Mouse (Mus musculus) liver, adult 2 months (tissue): ENCODE measurements at regions not wholly inside any gene's neighbourhood (a gene's known extent, or its start where the extent isn't known, plus 50 kb on each side); places are given as distances from the start of the nearest gene placed in this dataset.

ENCODE experiments used
- DNase-seq: peaks from one replicate; pipeline ENCODE4 v3.0.0-alpha.2; 2011; ENCODE audit warnings: low read depth, low spot score; ENCODE audit errors: extremely low read depth
- H3K27ac ChIP-seq: fragments of 200-500 bp; replicated peaks from 2 replicates; pipeline ENCODE4 v1.5.1; 2012; ENCODE audit warnings: low read depth, mild to moderate bottlenecking, control low read depth, inconsistent platforms, low read length; ENCODE audit not compliant: insufficient read depth
- H3K27me3 ChIP-seq: fragments of 200-500 bp; 2 replicates; pipeline ENCODE4 v1.6.1; 2012; ENCODE audit warnings: mild to moderate bottlenecking, moderate library complexity, low read length, inconsistent platforms; ENCODE audit not compliant: control insufficient read depth, insufficient read depth
- H3K36me3 ChIP-seq: fragments of 200-500 bp; 2 replicates; pipeline ENCODE4 v1.6.1; 2012; ENCODE audit warnings: low read length, inconsistent platforms; ENCODE audit not compliant: control insufficient read depth, insufficient read depth
- H3K4me1 ChIP-seq: fragments of 200-500 bp; 2 replicates; pipeline ENCODE4 v1.6.1; 2011; ENCODE audit warnings: low read length; ENCODE audit not compliant: control insufficient read depth, insufficient read depth
- H3K4me3 ChIP-seq: fragments of 200-500 bp; 2 replicates; pipeline ENCODE4 v1.5.1; 2011; ENCODE audit warnings: low read depth, mild to moderate bottlenecking, control low read depth, low read length, moderate library complexity; ENCODE audit not compliant: insufficient read depth
- H3K79me2 ChIP-seq: fragments of 200-500 bp; 2 replicates; pipeline ENCODE4 v1.6.1; 2012; ENCODE audit warnings: inconsistent platforms, mild to moderate bottlenecking, low read length, moderate library complexity; ENCODE audit not compliant: control insufficient read depth, insufficient read depth
- H3K9ac ChIP-seq: fragments of 200-500 bp; 2 replicates; pipeline ENCODE4 v1.6.1; 2012; ENCODE audit warnings: low read depth, mild to moderate bottlenecking, control low read depth, inconsistent platforms, low read length
- CTCF ChIP-seq: fragments of 200-500 bp; IDR thresholded peaks from 2 replicates; pipeline ENCODE4 v1.5.1; 2011; ENCODE audit warnings: low read depth, low read length, control low read depth
- POLR2A ChIP-seq: fragments of 200-500 bp; IDR thresholded peaks from 2 replicates; pipeline ENCODE4 v1.6.1; 2011; ENCODE audit warnings: low read length, control low read depth; ENCODE audit not compliant: insufficient read depth; ENCODE audit errors: extremely low read depth
- WGBS: fragments of 180-500 bp; shearing (Covaris S2); methylation state at CpG from one replicate; pipeline ENCODE4 v1.1.7; 2018; 5-methylcytosine and 5-hydroxymethylcytosine counted together

- H3K27ac ChIP-seq: no peak overlapping the region
- H3K4me1 ChIP-seq: no peaks in the 10 kb centered on the region
- H3K79me2 ChIP-seq: no peaks in the 10 kb centered on the region
- no peaks in the 10 kb centered on the region for H3K36me3 ChIP-seq
- no peak overlapping the region for H3K9ac ChIP-seq
- 38% methylated on average over 1 of the region's 1 CpGs for WGBS
- DNase-seq: no peak
- TF ChIP-seq CTCF (no peak), POLR2A (no peak)
- no peak overlapping the region for H3K4me3 ChIP-seq
- no peaks in the 10 kb centered on the region for H3K27me3 ChIP-seq
Measured at GRCm38 (mm10) chr13:69220425-69220824, 221.1 kb upstream of the Adcy2 start.

- Histone ChIP-seq H3K27ac (no peak overlapping the region), H3K27me3 (no peaks in the 10 kb centered on the region; the same call in 1 of the 2 replicates), H3K4me3 (no peak overlapping the region), H3K79me2 (no peaks in the 10 kb centered on the region), H3K36me3 (no peaks in the 10 kb centered on the region), H3K4me1 (no peaks in the 10 kb centered on the region), H3K9ac (no peak overlapping the region)
- 53% methylated on average over 5 of the region's 5 CpGs for WGBS
- DNase-seq: no peak
- TF ChIP-seq CTCF (no peak), POLR2A (no peak)
Measured at GRCm38 (mm10) chr13:69226538-69226937, 227.2 kb upstream of the Adcy2 start.

GRCm38 (mm10) chr13:69230361-69230943 lies 231.1 kb upstream of the Adcy2 start:
- Histone ChIP-seq H3K4me3 (no peak overlapping the region), H3K9ac (no peak overlapping the region), H3K79me2 (no peaks in the 10 kb centered on the region), H3K4me1 (no peaks in the 10 kb centered on the region), H3K36me3 (no peaks in the 10 kb centered on the region), H3K27ac (no peak overlapping the region), H3K27me3 (no peaks in the 10 kb centered on the region; the same call in 1 of the 2 replicates)
- WGBS: 82% methylated on average over 10 of the region's 10 CpGs
- no peak for DNase-seq
- TF ChIP-seq CTCF (no peak), POLR2A (no peak)

GRCm38 (mm10) chr13:69236386-69236785 lies 237.0 kb upstream of the Adcy2 start:
- H3K9ac ChIP-seq: no peak overlapping the region
- no peak for DNase-seq
- no peaks in the 10 kb centered on the region for H3K36me3 ChIP-seq
- H3K79me2 ChIP-seq: no peaks in the 10 kb centered on the region
- no peaks in the 10 kb centered on the region for H3K4me1 ChIP-seq
- 62% methylated on average over 5 of the region's 5 CpGs for WGBS
- TF ChIP-seq POLR2A (no peak), CTCF (no peak)
- H3K27ac ChIP-seq: no peak overlapping the region
- H3K4me3 ChIP-seq: no peak overlapping the region
- no peaks in the 10 kb centered on the region for H3K27me3 ChIP-seq

- TF ChIP-seq CTCF (no peak), POLR2A (no peak)
- no peak overlapping the region for H3K27ac ChIP-seq
- H3K36me3 ChIP-seq: no peaks in the 10 kb centered on the region
- no peak overlapping the region for H3K9ac ChIP-seq
- no peaks in the 10 kb centered on the region for H3K79me2 ChIP-seq
- H3K27me3 ChIP-seq: no peaks in the 10 kb centered on the region
- H3K4me1 ChIP-seq: no peaks in the 10 kb centered on the region
- no peak overlapping the region for H3K4me3 ChIP-seq
- 80% methylated on average over 3 of the region's 3 CpGs for WGBS
- no peak for DNase-seq
Measured at GRCm38 (mm10) chr13:69237918-69238317, 238.6 kb upstream of the Adcy2 start.

- DNase-seq: no peak
- Histone ChIP-seq H3K4me1 (no peaks in the 10 kb centered on the region), H3K79me2 (no peaks in the 10 kb centered on the region), H3K27me3 (no peaks in the 10 kb centered on the region), H3K9ac (no peak overlapping the region), H3K27ac (no peak overlapping the region), H3K36me3 (no peaks in the 10 kb centered on the region), H3K4me3 (no peak overlapping the region)
- 75% methylated on average over 2 of the region's 2 CpGs for WGBS
- TF ChIP-seq POLR2A: no peak
- TF ChIP-seq CTCF: no peak
Measured at GRCm38 (mm10) chr13:69239261-69239915, 240.0 kb upstream of the Adcy2 start.
